Mouse (Mus musculus) liver, adult 2 months (tissue): ENCODE data around the gene Rbms1.

Experiments
- CTCF ChIP-seq: fragments of 200-500 bp; IDR thresholded peaks from 2 replicates; pipeline ENCODE4 v1.5.1; 2011; ENCODE audit warnings: low read depth, low read length, control low read depth
- POLR2A ChIP-seq: fragments of 200-500 bp; IDR thresholded peaks from 2 replicates; pipeline ENCODE4 v1.6.1; 2011; ENCODE audit warnings: low read length, control low read depth; ENCODE audit not compliant: insufficient read depth; ENCODE audit errors: extremely low read depth

- TF ChIP-seq CTCF (no peak), POLR2A (no peak)
Measured at GRCm38 (mm10) chr2:60904141-60904540, 58.9 kb downstream of the Rbms1 start.
